Mouse (Mus musculus) MEL (cell line): ENCODE data around the gene Ass1. TPM values are rescaled to one million over a fixed set of nuclear protein-coding genes. Genes with fewer than 3 reads are reported as not detected.
"Not testable (repeated sequence)": the region's sequence is repeated elsewhere in the genome, so short reads cannot be mapped to it uniquely, and the experiment has no call there.

ENCODE experiments used
- DNase-seq: peaks from one replicate; pipeline ENCODE4 v3.0.0; 2011; ENCODE audit warnings: low read depth, low spot score
- H3K27ac ChIP-seq: 2 replicates; pipeline ENCODE4 v1.5.1; 2012; ENCODE audit warnings: low read depth, mild to moderate bottlenecking, control low read depth, low read length, moderate library complexity; ENCODE audit not compliant: control insufficient read depth
- H3K27me3 ChIP-seq, 2 experiments: fragments of 150-350 bp in 1 of 2; sonication (generic) in 1 of 2; 2 replicates each; pipeline ENCODE4 v1.6.1; 2012; ENCODE audit warnings: low read length in 2 of 2, mild to moderate bottlenecking in 2 of 2, improper control_type of control experiment in 1 of 2, moderate library complexity in 1 of 2; ENCODE audit not compliant: insufficient read depth in 2 of 2, control insufficient read depth in 1 of 2
- H3K36me3 ChIP-seq, 2 experiments: 2 replicates each; pipeline ENCODE4 v1.6.1; 2012 to 2014; ENCODE audit warnings: low read length in 2 of 2, improper control_type of control experiment in 1 of 2, inconsistent platforms in 1 of 2, mild to moderate bottlenecking in 1 of 2; ENCODE audit not compliant: insufficient read depth in 2 of 2, control insufficient read depth in 1 of 2
- H3K4me1 ChIP-seq, 2 experiments: fragments of 150-350 bp in 1 of 2; sonication (generic) in 1 of 2; 2 replicates each; pipeline ENCODE4 v1.6.1; 2012; ENCODE audit warnings: low read length in 2 of 2, improper control_type of control experiment in 1 of 2, mild to moderate bottlenecking in 1 of 2; ENCODE audit not compliant: insufficient read depth in 2 of 2, control insufficient read depth in 1 of 2
- H3K4me3 ChIP-seq, 2 experiments: fragments of 150-350 bp in 1 of 2; sonication (generic) in 1 of 2; 2 replicates each; pipeline ENCODE4 v1.5.1; 2012; ENCODE audit warnings: low read depth in 2 of 2, low read length in 2 of 2, mild to moderate bottlenecking in 2 of 2, moderate library complexity in 2 of 2, control low read depth in 1 of 2, improper control_type of control experiment in 1 of 2; ENCODE audit not compliant: control insufficient read depth in 1 of 2, insufficient read depth in 1 of 2
- H3K79me2 ChIP-seq: 2 replicates; pipeline ENCODE4 v1.6.1; 2012; ENCODE audit warnings: mild to moderate bottlenecking, low read length, moderate library complexity; ENCODE audit not compliant: control insufficient read depth, poor library complexity, insufficient read depth
- H3K9ac ChIP-seq: 2 replicates; pipeline ENCODE4 v1.6.1; 2012; ENCODE audit warnings: low read depth, mild to moderate bottlenecking, control low read depth, low read length, moderate library complexity; ENCODE audit not compliant: control insufficient read depth, poor library complexity, severe bottlenecking
- H3K9me3 ChIP-seq: fragments of 150-350 bp; sonication (generic); replicated peaks from 2 replicates; pipeline ENCODE4 v1.6.1; 2012; ENCODE audit warnings: mild to moderate bottlenecking, low read length, improper control_type of control experiment, moderate library complexity; ENCODE audit not compliant: insufficient read depth
- CTCF ChIP-seq, 3 experiments: IDR thresholded peaks in 2 of 3; conservative IDR thresholded peaks in 1 of 3; 2 replicates each; pipeline ENCODE4 v1.5.1; 2011 to 2012; ENCODE audit warnings: low read length in 3 of 3, low read depth in 2 of 3, mild to moderate bottlenecking in 2 of 3, improper control_type of control experiment in 1 of 3, inconsistent platforms in 1 of 3, mixed read lengths in 1 of 3, moderate library complexity in 1 of 3; ENCODE audit not compliant: control insufficient read depth in 1 of 3, insufficient read depth in 1 of 3, poor library complexity in 1 of 3, severe bottlenecking in 1 of 3
- E2F4 ChIP-seq: IDR thresholded peaks from 2 replicates; pipeline ENCODE4 v1.6.1; 2011; ENCODE audit warnings: low read depth, low read length, improper control_type of control experiment, borderline replicate concordance
- MAX ChIP-seq: IDR thresholded peaks from 2 replicates; pipeline ENCODE4 v1.6.1; 2011; ENCODE audit warnings: low read length, improper control_type of control experiment
- RAD21 ChIP-seq: IDR thresholded peaks from 2 replicates; pipeline ENCODE4 v1.6.1; 2011; ENCODE audit warnings: mild to moderate bottlenecking, low read depth, low read length, improper control_type of control experiment
- SMC3 ChIP-seq: IDR thresholded peaks from 2 replicates; pipeline ENCODE4 v1.6.1; 2011; ENCODE audit warnings: low read depth, low read length, improper control_type of control experiment
- TBP ChIP-seq: IDR thresholded peaks from 2 replicates; pipeline ENCODE4 v1.8.0; 2011; ENCODE audit warnings: low read depth, low read length, improper control_type of control experiment
- ZMIZ1 ChIP-seq: IDR thresholded peaks from 2 replicates; pipeline ENCODE4 v1.6.1; 2012; ENCODE audit warnings: low read depth, mild to moderate bottlenecking, inconsistent platforms, low read length, improper control_type of control experiment, moderate library complexity
- polyA plus RNA-seq, 2 experiments: library from polyadenylated mRNA; stranded (reverse) in 1 of 2; unstranded in 1 of 2; fragments of >175 nt in 1 of 2; fragments of >200 nt in 1 of 2; gene quantifications; 2 replicates each; pipeline versions ENCODE4 v1.2.1 to v1.2.4; 2012; ENCODE audit warnings: low replicate concordance in 2 of 2, low read depth in 1 of 2; ENCODE audit not compliant: insufficient read length in 2 of 2, insufficient read depth in 1 of 2, missing spikeins in 1 of 2
- total RNA-seq: library from RNA; depleted of rRNA; stranded (reverse); fragments of 300-350 nt; gene quantifications from 2 replicates; pipeline ENCODE4 v1.2.3, GENCODE M21; 2012; rRNA removed

Gene Ass1
- total and polyA plus RNA-seq, 3 experiments, result 45.0 to 88.0 TPM; not detected in 1

GRCm38 (mm10) chr2:31550503-31550902 lies 80.5 kb downstream of the Ass1 start (continued):
- peak; percentile 71 for TF ChIP-seq MAX

GRCm38 (mm10) chr2:31551351-31551750 lies 81.3 kb downstream of the Ass1 start:
- peak; percentile 9 for DNase-seq
- not testable (repeated sequence) for H3K36me3 ChIP-seq, H3K4me1 ChIP-seq, H3K9me3 ChIP-seq, H3K4me3 ChIP-seq, H3K27me3 ChIP-seq, H3K79me2 ChIP-seq, H3K9ac ChIP-seq, H3K27ac ChIP-seq

- no peaks in the 10 kb centered on the region for H3K9me3 ChIP-seq
- H3K27me3 ChIP-seq, result no peaks in the 10 kb centered on the region
- H3K4me3 ChIP-seq, result no peak overlapping the region
- 0 out of 4 replicates have a peak, but pooled peaks cover 0 to 2% of the 10 kb centered on the region in 2 experiments for H3K4me1 ChIP-seq
- no peak for TF ChIP-seq TBP
- TF ChIP-seq, all 39 proteins: peak for 0
- Histone ChIP-seq H3K9ac (no peak overlapping the region), H3K27ac (no peak overlapping the region), H3K79me2 (no peaks in the 10 kb centered on the region), H3K36me3 (no peaks in the 10 kb centered on the region)
- DNase-seq, result no peak
These were observed 82.0 kb downstream of the Ass1 start for GRCm38 (mm10) chr2:31551971-31552370.

GRCm38 (mm10) chr2:31554619-31555018 lies 84.6 kb downstream of the Ass1 start:
- Histone ChIP-seq H3K9ac (no peak overlapping the region), H3K36me3 (no peaks in the 10 kb centered on the region)
- peak; percentile 45 for TF ChIP-seq RAD21
- peak; percentile 69 to 81 (median 72) for TF ChIP-seq CTCF (IDR thresholded peaks at IDR 0.05 in 2 of 3, conservative IDR thresholded peaks at IDR 0.05 in 1 of 3; ENCODE audit: control insufficient read depth in 1 of 3, insufficient read depth in 1 of 3, low read depth in 2 of 3, low read length in 3 of 3, poor library complexity in 1 of 3, severe bottlenecking in 1 of 3)
- TF ChIP-seq ZMIZ1, result no peak
- TF ChIP-seq E2F4, result no peak
- TF ChIP-seq SMC3, result peak; percentile 62

More at GRCm38 (mm10) chr2:31554619-31555018, 84.6 kb downstream of the Ass1 start:
- no peaks in the 10 kb centered on the region for H3K79me2 ChIP-seq
- H3K4me3 ChIP-seq, result no peak overlapping the region
- peak; percentile 44 for DNase-seq
- 0 out of 4 replicates have a peak, but pooled peaks cover 0 to 2% of the 10 kb centered on the region in 2 experiments for H3K4me1 ChIP-seq
- no peak overlapping the region for H3K27ac ChIP-seq
- no peaks in the 10 kb centered on the region for H3K27me3 ChIP-seq
- H3K9me3 ChIP-seq, result no peaks in the 10 kb centered on the region

Other genes starting within 250 kb of the Ass1 start
- gene Ncs1, start 224.4 kb upstream of the Ass1 start, total RNA-seq, result 10.5 and 14.5 TPM in 2 replicates
- 10 to 100 TPM in 1 of 2 experiments, not detected in 1; 17.6 TPM for gene Ncs1, start 224.4 kb upstream of the Ass1 start, polyA plus RNA-seq
- 0.03 TPM in 1 of 2 replicates, not detected in the other for gene Hmcn2, start 155.8 kb upstream of the Ass1 start, total RNA-seq
- gene Hmcn2, start 155.8 kb upstream of the Ass1 start, polyA plus RNA-seq, result under 1 TPM in 1 of 2 experiments, not detected in 1; 0.18 TPM
- gene Fubp3, start 102.4 kb downstream of the Ass1 start, total RNA-seq, result 42.2 and 44.7 TPM in 2 replicates
- 10 to 100 TPM in 1 of 2 experiments, not detected in 1; 80.0 TPM for gene Fubp3, start 102.4 kb downstream of the Ass1 start, polyA plus RNA-seq
- not detected in 2 replicates for gene Prdm12, start 169.8 kb downstream of the Ass1 start, total RNA-seq
- not detected for gene Prdm12, start 169.8 kb downstream of the Ass1 start, polyA plus RNA-seq
- 138 and 172 TPM in 2 replicates for gene Exosc2, start 200.5 kb downstream of the Ass1 start, total RNA-seq
- 100 to 1,000 TPM; 128 to 219 TPM for gene Exosc2, start 200.5 kb downstream of the Ass1 start, polyA plus RNA-seq
- 19.8 and 21.3 TPM in 2 replicates for gene Abl1, start 218.2 kb downstream of the Ass1 start, total RNA-seq
- 10 to 100 TPM in 1 of 2 experiments, not detected in 1; 47.1 TPM for gene Abl1, start 218.2 kb downstream of the Ass1 start, polyA plus RNA-seq